Mouse (Mus musculus): ENCODE data around the gene Ddr2.

- TF ChIP-seq CTCF (IDR thresholded peaks at IDR 0.05; ENCODE audit: low read depth) = no peak
- TF ChIP-seq EP300 (IDR thresholded peaks at IDR 0.05; ENCODE audit: low read depth) = no peak
Observed at GRCm38 (mm10) chr1:170109776-170110515, 616 bp downstream of the Ddr2 start.

All from heart, postnatal 0 days (tissue).